Mouse (Mus musculus) spleen, adult 2 months (tissue): ENCODE measurements around the gene Evx2. TPM values are rescaled to one million over a fixed set of nuclear protein-coding genes. Genes with fewer than 3 reads are reported as not detected.

Experiments
- DNase-seq, 2 experiments: peaks; one replicate each; pipeline versions ENCODE4 v3.0.0 to v3.0.0-alpha.2; 2012 to 2021; ENCODE audit warnings: low spot score in 2 of 2, low read depth in 1 of 2
- H3K27ac ChIP-seq: fragments of 200-500 bp; 2 replicates; pipeline ENCODE4 v1.5.1; 2012; ENCODE audit warnings: low read length, inconsistent platforms; ENCODE audit not compliant: insufficient read depth
- H3K27me3 ChIP-seq: fragments of 200-500 bp; 2 replicates; pipeline ENCODE4 v1.6.1; 2012; ENCODE audit warnings: mild to moderate bottlenecking, moderate library complexity, low read length, inconsistent platforms; ENCODE audit not compliant: control insufficient read depth, insufficient read depth
- H3K36me3 ChIP-seq: fragments of 200-500 bp; 2 replicates; pipeline ENCODE4 v1.6.1; 2012; ENCODE audit warnings: mild to moderate bottlenecking, low read length, inconsistent platforms; ENCODE audit not compliant: control insufficient read depth, insufficient read depth
- H3K4me1 ChIP-seq: fragments of 200-500 bp; 2 replicates; pipeline ENCODE4 v1.6.1; 2011; ENCODE audit warnings: inconsistent platforms; ENCODE audit not compliant: control insufficient read depth, insufficient read depth, insufficient read length
- H3K4me3 ChIP-seq: fragments of 200-500 bp; 2 replicates; pipeline ENCODE4 v1.5.1; 2011; ENCODE audit warnings: mild to moderate bottlenecking, inconsistent platforms; ENCODE audit not compliant: insufficient read depth, insufficient read length; ENCODE audit errors: extremely low read depth
- CTCF ChIP-seq: fragments of 200-500 bp; IDR thresholded peaks from 2 replicates; pipeline ENCODE4 v1.5.1; 2011; ENCODE audit warnings: mild to moderate bottlenecking, inconsistent platforms; ENCODE audit not compliant: insufficient read depth, insufficient read length, insufficient replicate concordance; ENCODE audit errors: extremely low read depth
- POLR2A ChIP-seq: fragments of 200-500 bp; IDR thresholded peaks from 2 replicates; pipeline ENCODE4 v1.6.1; 2011; ENCODE audit warnings: low read depth, low read length, inconsistent platforms
- WGBS: fragments of 180-500 bp; shearing (Covaris S2); methylation state at CpG from one replicate; pipeline ENCODE4 v1.1.7; 2018; 5-methylcytosine and 5-hydroxymethylcytosine counted together
- polyA plus RNA-seq: library from polyadenylated mRNA; depleted of rRNA; stranded (reverse); fragments of >200 nt; gene quantifications from 2 replicates; pipeline ENCODE4 v1.2.3, GENCODE M21; 2012

The Evx2 gene
- polyA plus RNA-seq, 1 experiment, result not detected

DNA sequence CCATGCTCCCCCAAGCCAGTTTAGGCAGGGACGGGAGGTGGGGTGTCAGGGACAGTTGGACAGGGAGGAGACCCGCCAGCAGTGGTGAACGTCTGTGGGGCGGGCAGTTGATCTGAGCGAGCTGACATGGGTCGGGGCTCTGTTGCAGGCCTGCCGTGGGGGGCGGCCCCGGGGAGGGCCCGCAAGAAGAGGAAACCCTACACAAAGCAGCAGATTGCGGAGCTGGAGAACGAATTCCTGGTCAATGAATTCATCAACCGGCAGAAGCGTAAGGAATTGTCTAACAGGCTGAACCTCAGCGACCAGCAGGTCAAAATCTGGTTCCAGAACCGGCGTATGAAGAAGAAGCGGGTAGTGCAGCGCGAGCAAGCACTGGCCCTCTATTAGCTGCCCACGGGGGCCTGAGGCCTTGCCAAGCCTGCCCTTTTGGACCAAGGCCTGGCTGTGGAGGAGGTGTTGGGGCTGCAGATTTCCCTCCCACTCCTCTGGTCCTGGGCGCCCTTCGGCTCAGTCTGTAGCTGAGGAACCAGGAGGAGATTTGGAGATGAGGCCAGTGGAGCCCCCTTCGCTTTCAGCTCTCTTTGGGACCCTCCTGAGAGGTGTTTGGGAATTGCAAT is 16.4 kb upstream of the Evx2 start:
- WGBS, result 13% methylated on average over 24 of the region's 24 CpGs
- no peak for DNase-seq
- TF ChIP-seq CTCF (no peak), POLR2A (no peak)
- H3K27ac ChIP-seq, result no peak overlapping the region
- no peak overlapping the region for H3K4me3 ChIP-seq
- peaks cover 2% of the 10 kb centered on the region; the same call in 1 of the 2 replicates for H3K4me1 ChIP-seq
- H3K27me3 ChIP-seq, result peaks cover 39% of the 10 kb centered on the region
- no peaks in the 10 kb centered on the region for H3K36me3 ChIP-seq

DNA sequence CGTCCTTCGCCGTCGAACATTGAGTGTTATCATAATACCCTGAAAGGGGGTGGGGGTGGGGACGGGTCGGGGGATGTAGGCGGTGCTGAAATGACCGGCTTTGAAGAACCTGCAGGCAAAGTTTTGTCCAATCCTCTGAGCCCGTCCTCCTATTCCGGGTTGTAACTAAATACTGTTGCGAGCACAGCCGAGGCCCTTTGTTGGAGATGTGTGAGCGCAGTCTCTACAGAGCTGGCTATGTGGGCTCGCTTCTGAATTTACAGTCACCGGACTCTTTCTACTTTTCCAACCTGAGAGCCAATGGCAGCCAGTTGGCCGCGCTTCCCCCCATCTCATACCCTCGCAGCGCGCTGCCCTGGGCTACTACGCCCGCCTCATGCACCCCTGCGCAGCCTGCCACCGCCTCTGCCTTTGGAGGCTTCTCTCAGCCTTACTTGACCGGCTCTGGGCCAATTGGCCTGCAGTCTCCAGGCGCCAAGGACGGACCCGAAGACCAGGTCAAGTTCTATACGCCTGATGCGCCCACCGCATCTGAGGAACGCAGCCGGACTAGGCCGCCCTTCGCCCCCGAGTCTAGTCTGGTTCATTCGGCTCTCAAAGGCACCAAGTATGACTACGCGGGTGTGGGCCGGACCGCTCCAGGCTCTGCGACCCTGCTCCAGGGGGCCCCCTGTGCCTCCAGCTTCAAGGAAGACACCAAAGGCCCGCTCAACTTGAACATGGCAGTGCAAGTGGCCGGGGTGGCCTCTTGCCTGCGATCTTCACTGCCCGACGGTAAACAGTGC is 15.7 kb upstream of the Evx2 start, which contains the start of gene Hoxd12:
TSS of gene Hoxd12 (plus strand) at position 133 of the 785 bp plus-strand sequence.
- no peak for DNase-seq
- no peak within 1 kb of the TSS for H3K4me3 ChIP-seq
- no peak within 1 kb of the TSS for H3K27ac ChIP-seq
- WGBS, result 10% methylated on average over 47 of the region's 47 CpGs
- no peaks in the 10 kb centered on the region for H3K36me3 ChIP-seq
- H3K27me3 ChIP-seq, result peaks cover 36% of the 10 kb centered on the region
- TF ChIP-seq CTCF (no peak), POLR2A (no peak)
- H3K4me1 ChIP-seq, result peaks cover 2% of the 10 kb centered on the region; the same call in 1 of the 2 replicates

- DNase-seq, result no peak
- H3K4me3 ChIP-seq, result no peak overlapping the region
- 8% methylated on average over 24 of the region's 24 CpGs for WGBS
- H3K4me1 ChIP-seq, result peaks cover 2% of the 10 kb centered on the region; the same call in 1 of the 2 replicates
- no peak overlapping the region for H3K27ac ChIP-seq
- TF ChIP-seq POLR2A (no peak), CTCF (no peak)
- H3K27me3 ChIP-seq, result peaks cover 31% of the 10 kb centered on the region
- H3K36me3 ChIP-seq, result no peaks in the 10 kb centered on the region
Observed at GRCm38 (mm10) chr2:74673835-74674425, 14.6 kb upstream of the Evx2 start.

- peaks cover 38% of the 10 kb centered on the region for H3K27me3 ChIP-seq
- WGBS, result 5% methylated on average over 40 of the region's 40 CpGs
Observed at GRCm38 (mm10) chr2:74672481-74673362, 13.4 kb upstream of the Evx2 start.

DNA sequence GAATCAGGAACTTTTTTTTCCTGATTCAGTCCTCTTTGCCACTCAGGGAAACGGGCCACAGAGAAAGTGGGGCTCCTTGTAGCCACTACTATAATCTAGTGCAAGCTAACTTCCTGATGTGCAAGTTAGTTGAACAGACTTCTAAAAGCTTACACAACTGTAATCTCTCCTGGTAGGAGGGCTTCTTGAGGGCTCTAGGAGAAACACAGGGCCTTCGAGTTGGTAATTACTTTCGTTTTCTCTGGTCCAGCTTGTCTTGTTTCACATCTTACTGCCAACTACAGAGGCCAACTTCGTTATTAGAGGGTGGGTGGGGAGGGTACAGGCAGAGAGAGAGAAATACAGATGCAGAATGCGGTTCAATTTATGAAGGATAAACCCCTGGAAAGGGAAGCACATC is 12.5 kb upstream of the Evx2 start:
- TF ChIP-seq POLR2A (no peak), CTCF (no peak)
- H3K4me3 ChIP-seq, result no peak overlapping the region
- DNase-seq, result no peak
- H3K27ac ChIP-seq, result no peak overlapping the region
- WGBS, result 23% methylated on average over 5 of the region's 5 CpGs
- peaks cover 2% of the 10 kb centered on the region for H3K4me1 ChIP-seq
- no peaks in the 10 kb centered on the region for H3K36me3 ChIP-seq
- H3K27me3 ChIP-seq, result peaks cover 40% of the 10 kb centered on the region

More at GRCm38 (mm10) chr2:74672481-74673362, 13.4 kb upstream of the Evx2 start:
- DNase-seq, result peak in 1 of 2 experiments; percentile 36
- Histone ChIP-seq H3K27ac (no peak overlapping the region), H3K4me1 (peaks cover 2% of the 10 kb centered on the region), H3K36me3 (no peaks in the 10 kb centered on the region), H3K4me3 (peak overlapping the region; percentile 31; the same call in 1 of the 2 replicates)
- TF ChIP-seq CTCF (peak; percentile 72), POLR2A (no peak)

DNA sequence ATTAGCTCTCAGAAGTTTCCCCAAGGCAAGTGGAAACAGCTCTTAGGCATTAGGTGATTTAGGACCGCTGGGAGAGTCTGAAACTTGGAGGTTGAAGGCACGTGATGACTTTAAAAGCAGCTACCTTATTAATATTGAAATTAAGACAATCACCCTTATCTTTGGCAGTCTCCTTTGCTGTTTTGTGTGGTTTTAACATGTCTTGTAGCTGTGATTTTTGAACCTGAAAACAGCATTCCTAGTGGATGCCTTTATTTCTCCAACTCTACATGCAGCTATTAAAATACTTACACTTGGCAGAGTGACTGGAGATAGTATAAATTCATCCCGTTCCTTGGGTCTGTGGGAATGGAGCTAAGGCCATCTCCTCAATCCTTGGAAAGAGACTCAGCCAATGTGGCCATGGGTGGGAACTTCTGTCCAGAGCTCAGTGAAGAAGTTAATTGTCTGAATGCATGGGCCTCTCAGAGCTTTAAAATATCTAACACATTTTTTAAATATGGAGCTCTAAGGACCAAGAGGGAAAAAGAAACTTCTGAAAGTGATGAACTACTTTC is 11.4 kb upstream of the Evx2 start:
- no peak for DNase-seq
- TF ChIP-seq POLR2A (no peak), CTCF (no peak)
- H3K4me3 ChIP-seq, result no peak overlapping the region
- 20% methylated on average over 3 of the region's 3 CpGs for WGBS
- H3K4me1 ChIP-seq, result peaks cover 2% of the 10 kb centered on the region
- no peaks in the 10 kb centered on the region for H3K36me3 ChIP-seq
- H3K27ac ChIP-seq, result no peak overlapping the region
- H3K27me3 ChIP-seq, result peaks cover 43% of the 10 kb centered on the region
